Mouse (Mus musculus) spleen, postnatal 4 days (tissue): ENCODE measurements around the gene Fcer2a.
A peak's percentile ranks its signal among the peaks of the same experiment; 100 is the strongest.

Experiments used
- DNase-seq, 2 experiments: peaks; one replicate each; pipeline ENCODE4 v3.0.0; 2022; ENCODE audit warnings: low spot score in 2 of 2

The Fcer2a gene

GRCm38 (mm10) chr8:3676131-3676992 is 17.6 kb downstream of the Fcer2a start, which contains the start of gene Trappc5:
Trappc5 (plus strand) TSS chr8:3676299.
- peak; percentile 91 to 97 for DNase-seq

- DNase-seq: no peak
Observed at GRCm38 (mm10) chr8:3674671-3675070, 19.3 kb downstream of the Fcer2a start.

- DNase-seq: peak; percentile 82 to 93
Observed at GRCm38 (mm10) chr8:3671980-3672491, 21.9 kb downstream of the Fcer2a start, which contains the start of gene Fcor. Fcor (minus strand) TSS chr8:3672362.

GRCm38 (mm10) chr8:3670388-3670787 is 23.6 kb downstream of the Fcer2a start:
- DNase-seq: peak in 1 of 2 experiments; percentile 53

- DNase-seq: no peak
Observed at GRCm38 (mm10) chr8:3665507-3665906, 28.5 kb downstream of the Fcer2a start, which contains the start of gene Mcemp1. Mcemp1 (plus strand) TSS chr8:3665754.

- DNase-seq: peak in 1 of 2 experiments; percentile 33
Observed at GRCm38 (mm10) chr8:3664405-3664804, 29.6 kb downstream of the Fcer2a start.

GRCm38 (mm10) chr8:3660889-3661288 is 33.1 kb downstream of the Fcer2a start:
- no peak for DNase-seq

- no peak for DNase-seq
Observed at GRCm38 (mm10) chr8:3656725-3657381, 37.1 kb downstream of the Fcer2a start.

GRCm38 (mm10) chr8:3655526-3655925 is 38.4 kb downstream of the Fcer2a start, which contains the start of gene Retn:
Retn (plus strand) TSS chr8:3655770.
- no peak for DNase-seq

GRCm38 (mm10) chr8:3654726-3655508 is 39.1 kb downstream of the Fcer2a start:
- DNase-seq: no peak

GRCm38 (mm10) chr8:3652845-3653244 is 41.1 kb downstream of the Fcer2a start:
- DNase-seq: no peak

GRCm38 (mm10) chr8:3648990-3649389 is 45.0 kb downstream of the Fcer2a start:
- DNase-seq: no peak

GRCm38 (mm10) chr8:3648268-3648667 is 45.7 kb downstream of the Fcer2a start:
- DNase-seq: no peak

GRCm38 (mm10) chr8:3647561-3647960 is 46.4 kb downstream of the Fcer2a start:
- DNase-seq: no peak

- no peak for DNase-seq
Observed at GRCm38 (mm10) chr8:3646824-3647531, 47.0 kb downstream of the Fcer2a start.

GRCm38 (mm10) chr8:3645804-3646203 is 48.2 kb downstream of the Fcer2a start:
- peak; percentile 73 to 78 for DNase-seq
